Mouse (Mus musculus): ENCODE measurements around the gene Ntng2. TPM values are rescaled to one million over a fixed set of nuclear protein-coding genes. Genes with fewer than 3 reads are reported as not detected.

Ntng2 gene
- polyA plus RNA-seq, 1 experiment: 51.7 TPM

- H3K27ac ChIP-seq (ENCODE audit: insufficient read depth, low read length): peak overlapping the region; percentile 84
- TF ChIP-seq POLR2A (IDR thresholded peaks at IDR 0.05; ENCODE audit: extremely low read depth, insufficient read depth, low read length): 0 out of 2 replicates have a peak, but pooled peaks have one; percentile 38
- TF ChIP-seq CTCF (IDR thresholded peaks at IDR 0.05; ENCODE audit: extremely low read depth, insufficient read depth, low read length): no peak
- H3K4me3 ChIP-seq (ENCODE audit: insufficient read depth, low read length): peak overlapping the region; percentile 52
- no peaks in the 10 kb centered on the region for H3K4me1 ChIP-seq (ENCODE audit: control insufficient read depth, insufficient read depth, low read length)
Measured at GRCm38 (mm10) chr2:29253205-29253865, 530 bp upstream of the Ntng2 start.

GRCm38 (mm10) chr2:29252059-29252598, 676 bp downstream of the Ntng2 start:
- no peaks in the 10 kb centered on the region for H3K4me1 ChIP-seq (ENCODE audit: control insufficient read depth, insufficient read depth, low read length)
- TF ChIP-seq POLR2A (IDR thresholded peaks at IDR 0.05; ENCODE audit: extremely low read depth, insufficient read depth, low read length) (no peak), CTCF (IDR thresholded peaks at IDR 0.05; ENCODE audit: extremely low read depth, insufficient read depth, low read length) (no peak)
- peak overlapping the region; percentile 52 for H3K4me3 ChIP-seq (ENCODE audit: insufficient read depth, low read length)
- 0 out of 2 replicates have a peak overlapping the region, but pooled peaks have one; percentile 50 for H3K27ac ChIP-seq (ENCODE audit: insufficient read depth, low read length)

- no peaks in the 10 kb centered on the region for H3K4me1 ChIP-seq (ENCODE audit: control insufficient read depth, insufficient read depth, low read length)
- H3K27ac ChIP-seq (ENCODE audit: insufficient read depth, low read length): no peak overlapping the region
- H3K4me3 ChIP-seq (ENCODE audit: insufficient read depth, low read length): peak overlapping the region; percentile 52
- TF ChIP-seq CTCF (IDR thresholded peaks at IDR 0.05; ENCODE audit: extremely low read depth, insufficient read depth, low read length): no peak
- TF ChIP-seq POLR2A (IDR thresholded peaks at IDR 0.05; ENCODE audit: extremely low read depth, insufficient read depth, low read length): no peak
Measured at GRCm38 (mm10) chr2:29251095-29252058, 1.4 kb downstream of the Ntng2 start.

GRCm38 (mm10) chr2:29250263-29251094, 2.3 kb downstream of the Ntng2 start:
- H3K27ac ChIP-seq (ENCODE audit: insufficient read depth, low read length): no peak overlapping the region
- no peak for TF ChIP-seq POLR2A (IDR thresholded peaks at IDR 0.05; ENCODE audit: extremely low read depth, insufficient read depth, low read length)
- TF ChIP-seq CTCF (IDR thresholded peaks at IDR 0.05; ENCODE audit: extremely low read depth, insufficient read depth, low read length): no peak
- H3K4me1 ChIP-seq (ENCODE audit: control insufficient read depth, insufficient read depth, low read length): no peaks in the 10 kb centered on the region
- peak overlapping the region; percentile 52 for H3K4me3 ChIP-seq (ENCODE audit: insufficient read depth, low read length)

- H3K4me1 ChIP-seq (ENCODE audit: control insufficient read depth, insufficient read depth, low read length): no peaks in the 10 kb centered on the region
- H3K27ac ChIP-seq (ENCODE audit: insufficient read depth, low read length): no peak overlapping the region
- H3K4me3 ChIP-seq (ENCODE audit: insufficient read depth, low read length): peak overlapping the region; percentile 52; the same call in 1 of the 2 replicates
- TF ChIP-seq POLR2A (IDR thresholded peaks at IDR 0.05; ENCODE audit: extremely low read depth, insufficient read depth, low read length) (no peak), CTCF (IDR thresholded peaks at IDR 0.05; ENCODE audit: extremely low read depth, insufficient read depth, low read length) (no peak)
Measured at GRCm38 (mm10) chr2:29249852-29250251, 3.0 kb downstream of the Ntng2 start.

- Histone ChIP-seq H3K4me1 (ENCODE audit: control insufficient read depth, insufficient read depth, low read length) (no peaks in the 10 kb centered on the region), H3K4me3 (ENCODE audit: insufficient read depth, low read length) (no peak overlapping the region)
- no peak for TF ChIP-seq POLR2A (IDR thresholded peaks at IDR 0.05; ENCODE audit: extremely low read depth, insufficient read depth, low read length)
- TF ChIP-seq CTCF (IDR thresholded peaks at IDR 0.05; ENCODE audit: extremely low read depth, insufficient read depth, low read length): no peak
Measured at GRCm38 (mm10) chr2:29248551-29248950, 4.3 kb downstream of the Ntng2 start.

GRCm38 (mm10) chr2:29247386-29247785, 5.4 kb downstream of the Ntng2 start:
- Histone ChIP-seq H3K4me1 (ENCODE audit: control insufficient read depth, insufficient read depth, low read length) (no peaks in the 10 kb centered on the region), H3K27ac (ENCODE audit: insufficient read depth, low read length) (no peak overlapping the region), H3K4me3 (ENCODE audit: insufficient read depth, low read length) (no peak overlapping the region)
- TF ChIP-seq POLR2A (IDR thresholded peaks at IDR 0.05; ENCODE audit: extremely low read depth, insufficient read depth, low read length): no peak
- TF ChIP-seq CTCF (IDR thresholded peaks at IDR 0.05; ENCODE audit: extremely low read depth, insufficient read depth, low read length): no peak

More at GRCm38 (mm10) chr2:29248551-29248950, 4.3 kb downstream of the Ntng2 start:
- no peak overlapping the region for H3K27ac ChIP-seq (ENCODE audit: insufficient read depth, low read length)

GRCm38 (mm10) chr2:29246891-29247290, 5.9 kb downstream of the Ntng2 start:
- TF ChIP-seq POLR2A (IDR thresholded peaks at IDR 0.05; ENCODE audit: extremely low read depth, insufficient read depth, low read length): no peak
- TF ChIP-seq CTCF (IDR thresholded peaks at IDR 0.05; ENCODE audit: extremely low read depth, insufficient read depth, low read length): no peak
- Histone ChIP-seq H3K4me3 (ENCODE audit: insufficient read depth, low read length) (no peak overlapping the region), H3K4me1 (ENCODE audit: control insufficient read depth, insufficient read depth, low read length) (no peaks in the 10 kb centered on the region), H3K27ac (ENCODE audit: insufficient read depth, low read length) (no peak overlapping the region)

Data from cortical plate, adult 2 months (tissue).